Mouse (Mus musculus): ENCODE data around the gene Defb30. TPM values are rescaled to one million over a fixed set of nuclear protein-coding genes. Genes with fewer than 3 reads are reported as not detected.

The Defb30 gene
- total RNA-seq, 1 experiment from 2014 or later, result not detected

Other genes with a start within 250 kb of the Defb30 start
- 15.0 and 15.3 TPM in 2 replicates for gene Wdfy2, start 212.3 kb downstream of the Defb30 start, total RNA-seq (2017)
- gene Defb48, start 65.5 kb downstream of the Defb30 start, total RNA-seq (2017), result not detected in 2 replicates
- gene Defb47, start 51.9 kb downstream of the Defb30 start, total RNA-seq (2017), result not detected in 2 replicates
- not detected in 2 replicates for gene Defb43, start 38.2 kb downstream of the Defb30 start, total RNA-seq (2017)
- not detected in 2 replicates for gene Defb42, start 3.0 kb downstream of the Defb30 start, total RNA-seq (2017)